Mouse (Mus musculus) liver, embryonic 14 days (tissue): ENCODE results near the gene Cdk18. TPM values are rescaled to one million over a fixed set of nuclear protein-coding genes. Genes with fewer than 3 reads are reported as not detected.

ENCODE experiments used
- polyA plus RNA-seq: library from polyadenylated mRNA; depleted of rRNA; stranded (reverse); fragments of >200 nt; gene quantifications from 2 replicates; pipeline ENCODE4 v1.2.3, GENCODE M21; 2012; rRNA removed

Gene Cdk18
- polyA plus RNA-seq = 1.3 and 1.6 TPM in 2 replicates

DNA sequence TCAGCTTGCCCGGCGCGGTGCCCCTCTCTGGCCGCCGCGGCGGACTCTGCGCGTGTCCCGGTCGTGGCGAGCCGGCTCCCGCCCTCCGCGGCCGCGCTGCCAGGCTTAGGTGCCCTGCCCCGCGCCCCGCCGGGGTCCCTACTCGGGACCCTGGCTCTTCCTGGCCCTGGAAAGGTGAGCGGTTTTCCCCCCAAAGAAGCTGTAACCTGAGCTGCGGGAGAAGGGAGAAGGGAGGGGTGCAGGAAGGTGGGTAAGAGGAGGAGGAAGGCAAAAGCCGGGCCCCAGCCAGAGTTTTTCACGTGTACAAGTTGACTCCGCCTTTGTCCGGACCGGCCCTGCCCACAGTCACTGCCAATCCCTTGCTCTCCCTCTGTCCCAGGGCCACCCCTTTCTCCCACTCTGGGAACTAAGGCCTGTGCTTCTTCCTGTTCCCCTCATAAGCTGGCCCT lies at the start of gene Cdk18:
TSS of gene Cdk18 (minus strand) at position 269 of the 449 bp plus-strand sequence.

GRCm38 (mm10) chr1:132067261-132068255 lies 71.9 kb downstream of the Cdk18 start, which contains the start of gene Mfsd4a:
Gene Mfsd4a, minus strand, starts transcription at chr1:132068062.

Other genes with a start within 250 kb of the Cdk18 start
- gene Nucks1, start 229.2 kb downstream of the Cdk18 start, polyA plus RNA-seq = 25.4 and 31.6 TPM in 2 replicates
- gene Slc45a3, start 176.7 kb downstream of the Cdk18 start, polyA plus RNA-seq = 1.8 and 2.1 TPM in 2 replicates
- gene Elk4, start 132.1 kb downstream of the Cdk18 start, polyA plus RNA-seq = 8.5 and 12.0 TPM in 2 replicates
- 0.01 and 0.02 TPM in 2 replicates for gene Mfsd4a, start 71.6 kb downstream of the Cdk18 start, polyA plus RNA-seq
- gene Lemd1, start 51.7 kb upstream of the Cdk18 start, polyA plus RNA-seq = not detected in 2 replicates
- under 0.01 TPM in 2 replicates for gene AC124108.1, start 51.8 kb upstream of the Cdk18 start, polyA plus RNA-seq
- gene Gm10188, start 90.1 kb upstream of the Cdk18 start, polyA plus RNA-seq = not detected in 2 replicates
- gene Klhdc8a, start 158.9 kb upstream of the Cdk18 start, polyA plus RNA-seq = 0.02 and 0.05 TPM in 2 replicates
- 1.1 and 1.3 TPM in 2 replicates for gene Nuak2, start 176.4 kb upstream of the Cdk18 start, polyA plus RNA-seq